Mouse (Mus musculus) Muller cell, postnatal 12 days (primary cell): ENCODE measurements around the gene Col8a1.
A peak's percentile ranks its signal among the peaks of the same experiment; 100 is the strongest.

ENCODE experiments used
- DNase-seq: peaks from one replicate; pipeline ENCODE4 v3.0.0-alpha.2; 2015; ENCODE audit errors: inconsistent ontology term

Col8a1 gene

DNA sequence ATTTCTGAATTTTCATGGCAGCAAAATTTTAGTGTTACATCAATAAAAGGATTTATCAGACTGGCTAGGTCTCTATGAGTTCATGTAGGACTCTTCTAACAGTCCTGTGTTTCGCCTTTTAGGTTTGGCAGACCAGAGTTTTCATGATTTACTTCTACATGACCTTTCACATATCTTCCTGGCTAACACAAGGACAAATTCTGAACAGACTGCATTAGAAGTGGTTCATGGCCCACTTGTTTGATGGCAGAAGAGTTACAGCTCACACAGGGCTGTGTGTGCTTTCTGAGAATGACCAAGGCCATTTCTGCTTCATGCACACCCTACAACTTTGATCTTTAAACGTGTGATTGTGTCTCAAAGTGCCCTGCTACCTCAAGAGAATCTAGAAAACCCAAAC is 82.3 kb downstream of the Col8a1 start:
- DNase-seq, result peak; percentile 66

GRCm38 (mm10) chr16:57671637-57672036 is 82.9 kb downstream of the Col8a1 start:
- DNase-seq, result peak; percentile 91

- peak; percentile 48 for DNase-seq
These were observed 85.2 kb downstream of the Col8a1 start for GRCm38 (mm10) chr16:57669348-57669747.

DNA sequence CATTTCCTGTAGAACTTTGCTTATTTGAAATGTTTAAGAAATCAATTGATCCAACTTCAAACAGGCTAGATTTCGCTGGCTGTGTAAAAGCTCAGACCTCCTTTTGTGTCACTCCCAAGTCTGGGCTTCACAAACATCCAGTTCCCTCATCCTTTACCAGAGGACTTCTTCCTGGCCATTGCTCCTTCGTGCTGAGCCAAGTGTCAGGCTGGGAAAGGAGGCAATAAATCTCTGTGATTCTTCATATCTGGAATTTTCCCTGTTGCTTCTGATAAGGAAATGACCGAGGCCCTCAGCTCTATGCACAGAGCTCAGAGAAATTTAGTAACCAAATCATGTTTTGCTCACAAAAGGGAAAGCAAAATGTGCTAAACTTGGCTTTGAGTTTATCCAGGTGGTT is 91.9 kb downstream of the Col8a1 start:
- no peak for DNase-seq

GRCm38 (mm10) chr16:57649888-57650287 is 104.6 kb downstream of the Col8a1 start:
- peak; percentile 98 for DNase-seq

GRCm38 (mm10) chr16:57641346-57641885 is 113.1 kb downstream of the Col8a1 start:
- peak; percentile 60 for DNase-seq

DNA sequence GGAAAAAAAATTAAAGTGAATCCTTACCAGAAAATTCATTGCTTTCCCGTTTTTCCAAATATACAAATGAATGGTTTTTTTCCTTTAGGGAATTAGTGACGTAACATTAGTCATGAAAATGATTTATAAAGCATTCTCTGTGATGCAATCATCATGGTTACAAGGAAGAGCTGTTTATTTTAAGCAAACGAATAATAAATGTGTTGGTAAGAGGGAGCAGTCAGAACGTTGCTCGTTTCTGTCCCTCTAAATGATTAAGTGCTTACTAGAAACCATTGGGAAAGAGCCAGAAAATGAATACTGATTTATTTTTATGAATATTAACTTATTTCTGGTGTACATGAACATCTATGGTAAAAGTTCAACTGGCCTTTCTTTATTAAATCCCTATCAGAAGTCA is 119.8 kb downstream of the Col8a1 start:
- peak; percentile 46 for DNase-seq

DNA sequence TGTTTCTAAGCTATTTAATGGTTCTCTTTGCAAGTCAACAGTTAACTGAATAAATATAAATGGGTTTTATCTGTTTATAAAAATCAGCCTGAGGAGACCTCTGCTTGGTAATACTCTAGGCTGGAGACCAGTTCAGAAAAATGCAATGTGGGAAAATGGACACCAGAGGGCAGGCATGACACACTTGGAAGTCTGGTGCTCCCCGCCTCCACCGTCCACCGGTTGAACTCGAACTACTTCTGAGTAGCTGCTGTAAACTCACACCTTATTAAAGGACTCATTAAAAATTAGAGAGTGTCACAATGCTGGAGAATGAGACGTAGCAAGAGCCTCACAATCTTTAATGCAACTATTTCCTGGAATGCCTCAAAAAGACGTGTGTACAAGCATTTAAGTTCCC is 120.3 kb downstream of the Col8a1 start:
- DNase-seq, result peak; percentile 77

- DNase-seq, result peak; percentile 37
These were observed 142.8 kb downstream of the Col8a1 start for GRCm38 (mm10) chr16:57611768-57612167.

- DNase-seq, result peak; percentile 90
These were observed 147.9 kb downstream of the Col8a1 start, which contains the start of gene Cmss1 for GRCm38 (mm10) chr16:57606444-57607227. TSS of gene Cmss1 (minus strand) at chr16:57606864.

DNA sequence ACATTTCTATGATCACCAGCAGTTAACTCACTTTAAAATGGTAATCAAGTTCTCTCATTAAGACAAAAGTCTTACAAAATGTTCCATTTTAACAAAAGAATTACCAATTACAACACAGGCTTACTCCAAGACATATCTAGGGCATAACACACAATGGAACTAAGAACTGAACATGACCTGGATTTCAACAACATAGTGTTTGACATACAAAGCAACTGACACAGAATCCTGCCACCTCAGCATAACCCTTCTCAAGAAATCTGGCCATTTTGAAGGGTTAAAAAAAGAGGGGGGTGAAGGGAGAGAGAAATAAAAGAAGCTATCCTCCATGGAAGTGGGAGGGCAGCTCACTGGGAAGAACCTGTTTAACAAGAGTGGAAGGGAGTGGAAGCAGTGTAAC is 153.5 kb downstream of the Col8a1 start:
- DNase-seq, result no peak

DNA sequence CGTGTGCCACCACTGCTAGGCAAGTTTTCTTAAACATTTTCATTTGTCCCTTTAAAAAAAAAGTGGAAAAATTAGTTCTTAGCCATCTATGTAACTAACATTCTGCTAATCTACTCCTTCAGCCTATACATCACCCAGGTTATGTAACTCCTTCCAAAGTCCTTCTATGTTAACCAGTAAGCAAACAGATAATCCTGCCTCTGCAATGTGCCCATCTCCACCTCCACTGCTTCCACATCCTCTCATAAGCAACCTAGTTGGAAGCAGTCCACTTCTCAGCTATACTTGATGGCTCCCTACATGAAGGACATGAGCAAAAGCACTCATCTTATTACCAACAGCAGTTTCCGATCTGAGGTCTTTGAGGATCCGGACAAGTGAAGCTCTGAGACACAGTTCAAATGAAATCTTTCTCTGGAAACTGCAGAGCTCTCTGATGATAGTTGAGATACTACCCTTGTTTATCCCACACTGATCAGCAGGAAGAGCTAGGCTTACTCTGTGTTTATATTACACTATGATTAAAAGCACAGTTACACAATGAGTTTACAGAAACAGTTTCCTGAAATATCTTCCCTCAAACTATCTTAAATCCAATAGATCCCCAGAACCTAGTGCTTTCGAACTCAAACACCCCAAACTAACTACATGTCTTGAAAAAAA is 157.1 kb downstream of the Col8a1 start:
- DNase-seq, result no peak

DNA sequence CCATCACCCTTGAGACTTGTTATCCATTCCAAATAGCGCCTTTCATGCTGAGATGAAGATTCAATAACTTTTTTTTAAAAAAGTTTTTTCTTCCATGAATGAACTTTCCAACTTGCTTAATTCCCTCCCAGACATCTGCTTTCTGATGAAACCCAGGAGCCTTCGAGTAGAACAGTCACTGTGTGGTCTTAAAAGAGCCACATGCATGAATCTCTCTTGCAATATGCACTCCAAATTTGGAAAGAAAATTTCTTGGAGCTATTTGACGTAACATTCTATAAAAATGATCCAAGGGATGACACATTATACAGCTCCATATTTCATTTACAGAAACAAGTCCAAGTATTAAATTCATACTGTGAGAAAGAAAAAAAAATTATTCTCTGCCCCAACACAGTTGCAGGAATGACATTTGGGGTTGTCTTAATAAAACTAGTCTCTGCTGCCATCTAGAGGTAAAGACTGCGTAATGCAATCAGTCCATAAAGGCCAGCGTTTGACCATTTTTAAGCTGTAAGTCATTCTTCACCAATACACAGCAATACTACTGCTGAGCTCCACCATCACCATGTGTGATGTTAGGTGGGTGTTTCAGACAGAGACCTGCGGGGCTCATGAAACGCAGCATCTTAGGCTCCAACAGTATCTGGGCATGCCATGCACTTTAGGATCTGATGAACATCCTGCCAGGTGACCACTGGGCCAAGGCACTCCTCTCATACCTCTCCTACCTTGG is 160.9 kb downstream of the Col8a1 start:
- peak; percentile 69 for DNase-seq

GRCm38 (mm10) chr16:57585201-57585600 is 169.3 kb downstream of the Col8a1 start:
- DNase-seq, result no peak

GRCm38 (mm10) chr16:57582008-57582407 is 172.5 kb downstream of the Col8a1 start:
- DNase-seq, result no peak

DNA sequence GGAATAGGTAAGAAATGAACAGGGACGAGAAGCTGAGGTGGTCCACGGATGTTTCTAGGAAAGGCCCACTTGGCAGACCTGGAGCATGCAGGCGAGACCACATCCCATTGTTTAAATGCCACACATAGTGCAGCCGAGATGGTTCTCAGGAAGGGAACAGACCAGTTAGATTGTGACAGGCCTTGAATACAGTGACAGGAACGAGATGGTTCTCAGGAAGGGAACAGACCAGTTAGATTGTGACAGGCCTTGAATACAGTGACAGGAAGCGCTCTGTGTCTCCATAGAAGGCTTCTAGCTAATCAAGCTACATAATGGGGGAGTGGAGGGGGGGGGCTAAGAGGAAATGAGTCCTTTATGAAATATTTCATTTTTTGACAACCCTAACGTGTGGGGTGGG is 174.5 kb downstream of the Col8a1 start:
- DNase-seq, result no peak

DNA sequence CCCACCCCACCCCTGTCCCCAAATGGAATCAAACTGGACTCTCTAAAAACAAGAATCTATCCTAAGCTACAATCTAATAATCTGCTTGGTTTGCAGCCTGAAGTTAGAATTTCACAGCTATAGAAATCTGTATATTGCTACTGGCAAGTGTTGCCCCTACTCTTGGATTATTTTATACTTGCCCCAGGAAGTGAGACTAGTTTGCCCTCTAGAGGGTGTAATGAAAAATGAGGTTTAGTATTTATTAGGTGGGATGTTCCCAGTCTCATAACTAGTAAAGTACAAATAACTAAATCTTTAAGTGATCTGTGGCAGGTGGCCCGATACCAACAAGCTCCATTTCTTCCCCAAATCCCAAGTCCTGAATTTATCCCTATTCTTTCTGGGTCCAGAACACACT is 177.0 kb downstream of the Col8a1 start:
- DNase-seq, result no peak

- no peak for DNase-seq
These were observed 178.7 kb downstream of the Col8a1 start for GRCm38 (mm10) chr16:57575764-57576388.
